Mouse (Mus musculus) inflammation-experienced regulatory T-cells (primary cell): ENCODE results near the gene Aagab. TPM values are rescaled to one million over a fixed set of nuclear protein-coding genes. Genes with fewer than 3 reads are reported as not detected.

ENCODE experiments used
- polyA plus RNA-seq, 2 experiments: library from polyadenylated mRNA; unstranded; fragments of 100-300 nt; shearing (Covaris generic); gene quantifications; one replicate each; pipeline ENCODE4 v1.2.1; 2017

The Aagab gene
- 10 to 100 TPM; 40.2 to 42.1 TPM for polyA plus RNA-seq

DNA sequence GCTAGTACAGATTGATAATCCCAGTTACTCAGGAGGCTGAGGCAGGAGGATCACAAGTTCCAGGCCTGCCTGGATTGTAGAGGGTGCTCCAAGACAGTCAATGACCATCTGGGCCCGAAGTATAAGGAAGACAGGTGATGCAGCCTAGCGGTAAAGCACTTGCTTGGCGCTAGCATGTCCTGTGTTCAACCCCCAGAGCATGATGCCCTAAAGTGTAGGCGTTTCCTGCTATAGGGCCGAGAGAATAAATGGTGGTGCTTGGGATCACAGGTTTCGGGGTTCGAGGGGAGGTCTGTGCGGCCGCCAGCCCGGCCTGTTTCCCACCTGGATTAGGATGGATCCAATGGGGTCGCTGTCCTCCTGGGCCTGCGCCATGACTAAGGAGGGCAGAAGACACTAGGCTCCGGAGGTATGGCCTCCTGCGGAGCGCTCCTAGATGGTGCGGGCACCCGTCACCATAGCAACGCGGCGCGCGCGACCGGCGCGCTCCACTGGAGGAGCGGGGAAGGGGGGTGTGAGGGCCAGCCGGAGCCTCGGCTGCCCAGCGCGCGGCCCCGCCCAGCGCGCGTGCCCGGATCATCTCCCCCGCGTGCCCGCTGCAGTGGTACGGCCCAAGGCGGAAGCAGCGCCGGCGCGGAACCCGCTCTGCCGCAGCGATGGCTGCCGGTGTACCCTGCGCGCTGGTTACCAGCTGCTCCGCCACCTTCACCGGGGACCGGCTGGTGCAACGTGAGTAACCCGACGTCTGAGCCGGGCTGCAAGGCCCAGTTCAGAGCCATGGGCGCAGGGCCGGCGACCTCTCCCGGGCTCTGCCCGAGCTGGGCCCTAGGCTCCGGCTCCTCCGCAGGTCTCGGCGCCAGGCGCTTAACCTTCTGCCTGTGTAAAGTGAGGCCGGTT, at the start of gene Aagab, which contains the start of gene Iqch:
TSS of gene Aagab (plus strand) at position 618 of the 897 bp plus-strand sequence.
TSS of gene Iqch (minus strand) at position 451 of the 897 bp plus-strand sequence.

Other genes with a start within 250 kb of the Aagab start
- 10 to 100 TPM; 35.2 to 53.9 TPM for gene Map2k5, start 224.8 kb upstream of the Aagab start, polyA plus RNA-seq
- gene 2300009A05Rik, start 203.4 kb upstream of the Aagab start, polyA plus RNA-seq = 10 to 100 TPM; 58.1 to 65.1 TPM
- 1 to 10 TPM in 1 of 2 experiments, under 1 TPM in 1; 0.11 to 1.5 TPM for gene Iqch, start 167 bp upstream of the Aagab start, polyA plus RNA-seq
- gene Smad3, start 155.3 kb downstream of the Aagab start, polyA plus RNA-seq = 10 to 100 TPM; 34.4 to 36.6 TPM